Mouse (Mus musculus): Measurements from ENCODE around the gene Olfr685. TPM values are rescaled to one million over a fixed set of nuclear protein-coding genes. Genes with fewer than 3 reads are reported as not detected.

The Olfr685 gene
- total RNA-seq, 1 experiment: not detected

DNA sequence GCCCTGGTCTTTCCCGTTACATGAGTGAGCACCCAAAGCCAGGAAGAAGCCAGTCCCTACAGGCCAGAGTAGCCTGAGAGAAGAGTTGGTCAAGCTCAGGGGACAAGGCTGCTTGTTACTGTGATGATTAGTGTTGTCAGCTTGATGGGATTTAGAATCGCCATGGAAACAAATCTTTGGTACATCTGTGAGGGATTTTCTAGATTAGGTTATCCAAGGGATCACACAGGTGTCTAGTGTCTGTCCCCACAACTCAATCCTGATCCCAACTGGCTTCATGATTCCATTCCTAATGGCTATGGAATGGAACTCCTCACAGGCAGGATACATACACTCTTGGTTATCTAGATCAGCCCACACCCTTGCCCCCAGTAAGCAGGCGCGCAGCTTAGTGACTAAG is 32.5 kb upstream of the Olfr685 start:
- H3K4me3 ChIP-seq (ENCODE audit: insufficient read depth in 1 of 2, low read depth in 1 of 2, low read length in 2 of 2, poor library complexity in 1 of 2, severe bottlenecking in 1 of 2): no peak overlapping the region

GRCm38 (mm10) chr7:105214761-105215160 is 28.9 kb upstream of the Olfr685 start:
- Histone ChIP-seq H3K4me3 (ENCODE audit: insufficient read depth in 1 of 2, low read depth in 1 of 2, low read length in 2 of 2, poor library complexity in 1 of 2, severe bottlenecking in 1 of 2) (no peak overlapping the region), H3K9me3 (ENCODE audit: control insufficient read depth, insufficient read depth, low read depth, low read length) (no peaks in the 10 kb centered on the region), H3K9ac (ENCODE audit: insufficient read depth, low read depth, low read length, poor library complexity, severe bottlenecking) (no peak overlapping the region), H3K36me3 (ENCODE audit: control insufficient read depth, insufficient read depth, low read length, poor library complexity, severe bottlenecking) (no peaks in the 10 kb centered on the region), H3K27ac (ENCODE audit: insufficient read depth, low read depth, low read length, poor library complexity, severe bottlenecking) (no peak overlapping the region), H3K4me1 (ENCODE audit: control insufficient read depth in 2 of 2, insufficient read depth in 2 of 2, low read length in 2 of 2, poor library complexity in 1 of 2) (no peaks in the 10 kb centered on the region)
- no peak for DNase-seq (ENCODE audit: low read depth, low spot score)
- in situ Hi-C loops (cut with MboI; ENCODE audit: low sequenced_read_pairs in 2 of 2, unreplicated experiment in 2 of 2): loop anchor here (25.0 kb wide), 1 partner anchor 98 kb away; the partner anchor contains the start of gene Olfr689 (in 2 of the 2)
- no peak for TF ChIP-seq CHD2 (IDR thresholded peaks at IDR 0.05; ENCODE audit: low read depth, low read length)
- no peak for TF ChIP-seq ZC3H11A (IDR thresholded peaks at IDR 0.05; ENCODE audit: borderline replicate concordance, low read depth, low read length)
- TF ChIP-seq MAFK (IDR thresholded peaks at IDR 0.05; ENCODE audit: insufficient read depth, low read depth, low read length): no peak
- TF ChIP-seq ZNF384 (IDR thresholded peaks at IDR 0.05; ENCODE audit: low read depth, low read length): no peak
- TF ChIP-seq HCFC1 (IDR thresholded peaks at IDR 0.05; ENCODE audit: borderline replicate concordance, insufficient read depth, low read length): no peak

More for the DNA sequence above, 32.5 kb upstream of the Olfr685 start:
- Histone ChIP-seq H3K9ac (ENCODE audit: insufficient read depth, low read depth, low read length, poor library complexity, severe bottlenecking) (no peak overlapping the region), H3K4me1 (ENCODE audit: control insufficient read depth in 2 of 2, insufficient read depth in 2 of 2, low read length in 2 of 2, poor library complexity in 1 of 2) (no peaks in the 10 kb centered on the region), H3K27ac (ENCODE audit: insufficient read depth, low read depth, low read length, poor library complexity, severe bottlenecking) (no peak overlapping the region), H3K36me3 (ENCODE audit: control insufficient read depth, insufficient read depth, low read length, poor library complexity, severe bottlenecking) (no peaks in the 10 kb centered on the region), H3K9me3 (ENCODE audit: control insufficient read depth, insufficient read depth, low read depth, low read length) (no peaks in the 10 kb centered on the region)
- in situ Hi-C loops (cut with MboI; ENCODE audit: low sequenced_read_pairs in 2 of 2, unreplicated experiment in 2 of 2): loop anchor here (25.0 kb wide), 1 partner anchor 94 kb away; the partner anchor contains the start of gene Olfr689 (in 2 of the 2)
- TF ChIP-seq ZNF384 (IDR thresholded peaks at IDR 0.05; ENCODE audit: low read depth, low read length): no peak
- no peak for TF ChIP-seq HCFC1 (IDR thresholded peaks at IDR 0.05; ENCODE audit: borderline replicate concordance, insufficient read depth, low read length)
- no peak for TF ChIP-seq ZC3H11A (IDR thresholded peaks at IDR 0.05; ENCODE audit: borderline replicate concordance, low read depth, low read length)
- no peak for TF ChIP-seq MAFK (IDR thresholded peaks at IDR 0.05; ENCODE audit: insufficient read depth, low read depth, low read length)
- no peak for TF ChIP-seq CHD2 (IDR thresholded peaks at IDR 0.05; ENCODE audit: low read depth, low read length)
- DNase-seq (ENCODE audit: low read depth, low spot score): no peak

DNA sequence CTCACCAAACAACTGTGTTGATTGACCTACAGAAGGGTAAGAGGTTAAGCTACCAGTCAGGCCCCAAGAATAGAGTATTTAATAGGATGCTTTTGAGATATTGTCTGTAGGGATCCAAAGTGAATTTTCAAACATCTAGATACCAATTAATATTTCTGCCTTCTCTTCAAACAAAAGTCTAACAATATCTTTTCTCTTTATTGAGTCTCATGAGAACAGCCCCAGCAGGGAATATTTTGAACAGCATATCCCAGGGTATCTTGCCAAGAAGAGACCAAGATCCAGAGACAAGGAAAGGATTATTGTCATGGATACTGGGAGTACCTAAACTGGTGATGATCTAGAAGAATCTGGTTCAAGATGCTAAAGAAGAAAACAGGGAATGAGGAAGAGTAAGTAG is 21.6 kb upstream of the Olfr685 start, which contains the start of gene Olfr686:
TSS of gene Olfr686 (minus strand) at position 101 of the 400 bp plus-strand sequence.
- TF ChIP-seq ZNF384 (IDR thresholded peaks at IDR 0.05; ENCODE audit: low read depth, low read length) (no peak), HCFC1 (IDR thresholded peaks at IDR 0.05; ENCODE audit: borderline replicate concordance, insufficient read depth, low read length) (no peak), MAFK (IDR thresholded peaks at IDR 0.05; ENCODE audit: insufficient read depth, low read depth, low read length) (no peak), CHD2 (IDR thresholded peaks at IDR 0.05; ENCODE audit: low read depth, low read length) (no peak), ZC3H11A (IDR thresholded peaks at IDR 0.05; ENCODE audit: borderline replicate concordance, low read depth, low read length) (no peak)
- in situ Hi-C loops (cut with MboI; ENCODE audit: low sequenced_read_pairs in 2 of 2, unreplicated experiment in 2 of 2): loop anchor here (25.0 kb wide), 1 partner anchor 105 kb away; the partner anchor contains the start of gene Olfr689 (in 2 of the 2)
- H3K4me3 ChIP-seq (ENCODE audit: insufficient read depth in 1 of 2, low read depth in 1 of 2, low read length in 2 of 2, poor library complexity in 1 of 2, severe bottlenecking in 1 of 2): no peak within 1 kb of the TSS
- H3K27ac ChIP-seq (ENCODE audit: insufficient read depth, low read depth, low read length, poor library complexity, severe bottlenecking): no peak within 1 kb of the TSS
- DNase-seq (ENCODE audit: low read depth, low spot score): no peak
- no peaks in the 10 kb centered on the region for H3K4me1 ChIP-seq (ENCODE audit: control insufficient read depth in 2 of 2, insufficient read depth in 2 of 2, low read length in 2 of 2, poor library complexity in 1 of 2)
- H3K9me3 ChIP-seq (ENCODE audit: control insufficient read depth, insufficient read depth, low read depth, low read length): no peaks in the 10 kb centered on the region
- H3K9ac ChIP-seq (ENCODE audit: insufficient read depth, low read depth, low read length, poor library complexity, severe bottlenecking): no peak within 1 kb of the TSS
- no peaks in the 10 kb centered on the region for H3K36me3 ChIP-seq (ENCODE audit: control insufficient read depth, insufficient read depth, low read length, poor library complexity, severe bottlenecking)

DNA sequence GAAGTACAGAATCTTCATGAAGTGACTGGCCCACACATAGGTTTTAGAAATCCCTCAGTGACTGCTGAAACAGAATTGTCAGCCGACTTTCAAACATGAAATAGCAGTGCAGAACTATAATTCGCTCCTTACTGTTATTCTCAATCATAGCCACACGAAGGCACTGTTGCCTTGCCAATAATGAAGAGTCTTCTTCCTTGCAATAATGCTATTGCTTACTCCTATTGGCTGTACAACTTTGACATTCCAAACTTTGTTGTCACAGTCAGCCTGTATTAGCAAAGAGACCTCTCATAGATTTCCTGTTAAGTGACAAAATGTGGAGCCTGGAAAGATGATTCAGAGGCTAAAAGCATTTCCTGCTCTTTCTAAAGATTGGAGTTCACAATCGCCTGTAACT is 15.0 kb downstream of the Olfr685 start:
- peak; percentile 12 for DNase-seq (ENCODE audit: low read depth, low spot score)
- H3K36me3 ChIP-seq (ENCODE audit: control insufficient read depth, insufficient read depth, low read length, poor library complexity, severe bottlenecking): no peaks in the 10 kb centered on the region
- H3K9ac ChIP-seq (ENCODE audit: insufficient read depth, low read depth, low read length, poor library complexity, severe bottlenecking): no peak overlapping the region
- no peak for TF ChIP-seq HCFC1 (IDR thresholded peaks at IDR 0.05; ENCODE audit: borderline replicate concordance, insufficient read depth, low read length)
- TF ChIP-seq ZNF384 (IDR thresholded peaks at IDR 0.05; ENCODE audit: low read depth, low read length): no peak
- no peak for TF ChIP-seq MAFK (IDR thresholded peaks at IDR 0.05; ENCODE audit: insufficient read depth, low read depth, low read length)
- 0 out of 2 replicates have a peak, but pooled peaks have one; percentile 50 for TF ChIP-seq ZC3H11A (IDR thresholded peaks at IDR 0.05; ENCODE audit: borderline replicate concordance, low read depth, low read length)
- TF ChIP-seq CHD2 (IDR thresholded peaks at IDR 0.05; ENCODE audit: low read depth, low read length): no peak
- H3K27ac ChIP-seq (ENCODE audit: insufficient read depth, low read depth, low read length, poor library complexity, severe bottlenecking): no peak overlapping the region
- H3K9me3 ChIP-seq (ENCODE audit: control insufficient read depth, insufficient read depth, low read depth, low read length): no peaks in the 10 kb centered on the region
- in situ Hi-C loops (cut with MboI; ENCODE audit: low sequenced_read_pairs in 2 of 2, unreplicated experiment in 2 of 2): no loop called here
- H3K4me1 ChIP-seq (ENCODE audit: control insufficient read depth in 2 of 2, insufficient read depth in 2 of 2, low read length in 2 of 2, poor library complexity in 1 of 2): no peaks in the 10 kb centered on the region
- H3K4me3 ChIP-seq (ENCODE audit: insufficient read depth in 1 of 2, low read depth in 1 of 2, low read length in 2 of 2, poor library complexity in 1 of 2, severe bottlenecking in 1 of 2): no peak overlapping the region
